Mouse (Mus musculus) small intestine, adult 2 months (tissue): ENCODE measurements around the gene Tnni2.

Source experiments
- CTCF ChIP-seq: fragments of 200-500 bp; IDR thresholded peaks from 2 replicates; pipeline ENCODE4 v1.5.1; 2012; ENCODE audit warnings: low read depth, mild to moderate bottlenecking, control low read depth, inconsistent platforms, low read length, moderate library complexity, mixed read lengths; ENCODE audit not compliant: insufficient replicate concordance, insufficient read length; ENCODE audit errors: extremely low read depth
- POLR2A ChIP-seq: fragments of 200-500 bp; IDR thresholded peaks from 2 replicates; pipeline ENCODE4 v1.6.1; 2012; ENCODE audit warnings: low read depth, mild to moderate bottlenecking, control low read depth, inconsistent platforms, low read length, moderate library complexity

DNA sequence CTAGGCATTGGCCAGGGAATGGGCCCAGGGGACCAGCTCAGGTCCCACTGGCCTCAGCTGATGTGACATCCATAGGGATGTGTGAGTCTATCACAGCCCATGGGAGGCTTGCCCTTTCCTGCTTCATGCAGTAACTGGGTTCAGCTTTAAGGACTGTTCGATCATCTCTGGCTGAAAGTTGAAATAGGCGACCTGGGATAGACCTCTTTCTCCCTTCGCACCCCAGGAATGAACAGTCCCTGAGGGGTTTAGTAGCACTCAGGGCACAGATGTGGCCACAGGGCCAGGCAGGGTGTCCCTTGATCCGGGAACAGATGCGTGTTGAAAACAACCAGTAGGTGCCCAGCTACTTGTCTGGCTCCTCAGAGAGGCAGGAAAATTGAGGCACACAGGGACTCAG, 34.7 kb downstream of the Tnni2 start:
- TF ChIP-seq CTCF = no peak
- TF ChIP-seq POLR2A = no peak
